Mouse (Mus musculus): ENCODE results near the gene Six5. TPM values are rescaled to one million over a fixed set of nuclear protein-coding genes. Genes with fewer than 3 reads are reported as not detected.
A peak's percentile ranks its signal among the peaks of the same experiment; 100 is the strongest.

Gene Six5
- polyA plus RNA-seq, 1 experiment = 11.4 TPM

GRCm38 (mm10) chr7:19103741-19104140, 9.3 kb downstream of the Six5 start:
- no peak overlapping the region for H3K27ac ChIP-seq (ENCODE audit: insufficient read depth, low read length)
- no peak for TF ChIP-seq CTCF (IDR thresholded peaks at IDR 0.05; ENCODE audit: borderline replicate concordance, insufficient read depth, low read length)
- TF ChIP-seq POLR2A (IDR thresholded peaks at IDR 0.05; ENCODE audit: low read depth, low read length) = no peak
- no peak overlapping the region for H3K4me3 ChIP-seq (ENCODE audit: insufficient read depth, low read length)
- no peaks in the 10 kb centered on the region for H3K4me1 ChIP-seq (ENCODE audit: control insufficient read depth, insufficient read depth, low read length)

DNA sequence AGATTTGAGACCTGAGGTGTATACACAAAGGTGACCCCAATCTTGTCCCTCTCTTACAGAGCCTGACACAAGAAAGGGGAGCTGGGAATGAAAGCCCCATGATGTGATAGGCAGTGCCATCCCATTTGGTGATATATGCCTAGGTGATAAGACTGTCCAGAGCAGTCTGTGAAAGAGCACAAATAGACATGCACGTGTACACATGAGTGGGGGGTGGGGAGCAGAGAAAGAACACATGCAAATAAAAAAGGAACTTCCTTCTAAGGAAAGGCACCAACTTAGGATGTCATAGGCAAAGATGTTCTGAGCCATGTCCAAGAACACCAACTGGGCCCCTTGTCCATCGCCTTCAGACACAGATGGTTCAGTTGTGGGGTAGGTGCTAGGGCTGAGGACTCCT, 10.1 kb downstream of the Six5 start:
- Histone ChIP-seq H3K4me3 (ENCODE audit: insufficient read depth, low read length) (no peak overlapping the region), H3K27ac (ENCODE audit: insufficient read depth, low read length) (no peak overlapping the region), H3K4me1 (ENCODE audit: control insufficient read depth, insufficient read depth, low read length) (no peaks in the 10 kb centered on the region)
- TF ChIP-seq CTCF (IDR thresholded peaks at IDR 0.05; ENCODE audit: borderline replicate concordance, insufficient read depth, low read length) = no peak
- no peak for TF ChIP-seq POLR2A (IDR thresholded peaks at IDR 0.05; ENCODE audit: low read depth, low read length)

DNA sequence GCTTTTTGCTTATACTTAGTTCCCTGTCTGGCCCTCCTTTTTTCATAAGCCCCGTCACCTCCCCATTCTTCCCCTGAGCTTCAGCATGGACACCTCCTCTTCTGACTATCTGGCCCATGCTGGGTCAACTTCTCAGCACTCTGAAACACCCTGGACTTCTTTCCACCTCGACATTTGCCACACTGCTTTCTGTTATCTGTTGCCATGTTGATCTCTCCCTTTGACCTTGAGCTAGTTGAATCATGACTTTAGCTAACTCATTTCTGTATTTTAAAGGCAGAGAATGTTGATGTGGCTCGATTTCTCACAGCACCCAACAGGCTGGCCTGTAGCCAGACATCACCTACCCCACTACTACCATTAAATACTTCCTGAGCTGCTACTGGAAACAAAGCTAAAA, 13.0 kb downstream of the Six5 start:
- H3K27ac ChIP-seq (ENCODE audit: insufficient read depth, low read length) = no peak overlapping the region
- H3K4me1 ChIP-seq (ENCODE audit: control insufficient read depth, insufficient read depth, low read length) = no peaks in the 10 kb centered on the region
- no peak overlapping the region for H3K4me3 ChIP-seq (ENCODE audit: insufficient read depth, low read length)
- no peak for TF ChIP-seq CTCF (IDR thresholded peaks at IDR 0.05; ENCODE audit: borderline replicate concordance, insufficient read depth, low read length)
- no peak for TF ChIP-seq POLR2A (IDR thresholded peaks at IDR 0.05; ENCODE audit: low read depth, low read length)

DNA sequence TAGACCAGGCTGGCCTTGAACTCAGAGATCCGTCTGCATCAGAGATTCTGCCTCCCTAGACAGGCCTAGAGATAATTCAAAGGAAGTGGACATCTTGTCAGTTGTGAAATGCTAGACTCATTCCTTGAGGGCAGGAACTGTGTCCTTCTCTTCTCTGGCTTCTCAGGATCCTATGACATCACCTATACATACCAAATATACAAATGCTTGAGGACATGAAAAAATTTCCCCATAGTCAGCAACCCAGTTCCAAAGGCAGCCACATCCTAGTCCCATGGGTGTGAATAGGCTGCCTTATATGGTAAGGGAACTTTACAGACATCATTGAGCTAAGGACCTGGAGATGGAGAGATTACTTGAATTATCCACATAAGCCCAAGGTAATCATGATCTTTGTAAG, 15.2 kb downstream of the Six5 start:
- Histone ChIP-seq H3K27ac (ENCODE audit: insufficient read depth, low read length) (no peak overlapping the region), H3K4me1 (ENCODE audit: control insufficient read depth, insufficient read depth, low read length) (no peaks in the 10 kb centered on the region), H3K4me3 (ENCODE audit: insufficient read depth, low read length) (no peak overlapping the region)
- no peak for TF ChIP-seq POLR2A (IDR thresholded peaks at IDR 0.05; ENCODE audit: low read depth, low read length)
- no peak for TF ChIP-seq CTCF (IDR thresholded peaks at IDR 0.05; ENCODE audit: borderline replicate concordance, insufficient read depth, low read length)

DNA sequence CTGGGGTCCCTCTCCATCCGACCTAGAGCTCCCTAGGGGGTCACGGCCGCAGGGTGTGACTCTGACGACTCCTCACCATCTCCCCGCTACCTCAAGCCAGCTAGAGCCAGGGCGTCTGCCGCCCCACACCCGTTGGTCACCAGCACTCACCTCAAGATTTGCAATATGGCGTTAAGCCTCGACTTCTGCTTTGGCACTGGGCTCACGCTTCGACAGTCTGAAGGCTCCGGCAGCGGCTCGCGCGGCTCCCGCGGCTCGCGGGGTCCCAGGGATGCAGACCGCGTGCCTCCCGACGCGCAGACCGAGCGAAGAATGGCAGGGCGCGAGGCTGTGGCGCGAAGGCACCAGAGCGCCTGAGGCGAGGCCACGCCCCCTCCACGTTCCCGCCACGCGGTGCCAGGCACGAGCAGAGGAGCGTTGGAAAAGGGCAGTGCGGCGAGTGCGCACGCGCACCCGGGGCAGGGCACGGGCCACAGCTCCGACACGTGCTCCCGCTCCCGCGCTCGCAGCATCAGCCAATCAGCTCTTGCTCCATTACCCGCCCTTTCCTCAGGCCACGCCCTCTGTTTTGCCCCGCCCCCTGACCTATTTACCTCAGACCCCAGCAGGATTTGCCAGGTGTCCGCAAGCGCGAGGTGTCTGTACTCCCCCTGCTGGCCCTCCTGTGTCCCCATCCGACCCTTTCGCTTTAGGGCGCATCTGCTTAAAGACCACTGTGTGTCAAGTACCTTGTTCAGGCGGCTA, 23.8 kb downstream of the Six5 start, which contains the start of gene Gm4969:
Gm4969 (minus strand) TSS at position 341 of the 744 bp plus-strand sequence.
- H3K4me3 ChIP-seq (ENCODE audit: insufficient read depth, low read length) = no peak within 1 kb of the TSS
- TF ChIP-seq CTCF (IDR thresholded peaks at IDR 0.05; ENCODE audit: borderline replicate concordance, insufficient read depth, low read length) (no peak), POLR2A (IDR thresholded peaks at IDR 0.05; ENCODE audit: low read depth, low read length) (no peak)
- H3K27ac ChIP-seq (ENCODE audit: insufficient read depth, low read length) = no peak within 1 kb of the TSS
- H3K4me1 ChIP-seq (ENCODE audit: control insufficient read depth, insufficient read depth, low read length) = no peaks in the 10 kb centered on the region; the same call in 1 of the 2 replicates

DNA sequence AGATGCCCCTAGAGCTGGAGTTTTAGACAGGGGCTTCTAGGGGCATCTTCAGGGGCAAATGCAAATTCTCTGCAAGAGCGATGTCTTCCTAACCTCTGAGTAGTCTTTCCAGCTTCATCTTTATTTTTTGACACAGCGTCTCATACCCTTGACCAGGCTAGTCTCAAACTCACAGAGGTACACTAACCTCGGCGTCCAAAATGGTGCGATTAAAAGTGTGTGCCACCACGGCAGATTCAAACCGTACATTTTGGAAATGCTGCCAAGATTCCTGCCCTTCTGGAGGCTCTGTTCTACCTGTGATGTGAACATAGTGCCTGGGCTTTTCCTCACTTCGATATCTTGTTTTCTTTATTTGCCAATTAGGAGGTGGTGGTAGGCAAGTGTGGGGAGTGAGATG, 24.7 kb downstream of the Six5 start:
- Histone ChIP-seq H3K4me3 (ENCODE audit: insufficient read depth, low read length) (no peak overlapping the region), H3K27ac (ENCODE audit: insufficient read depth, low read length) (no peak overlapping the region), H3K4me1 (ENCODE audit: control insufficient read depth, insufficient read depth, low read length) (no peaks in the 10 kb centered on the region; the same call in 1 of the 2 replicates)
- TF ChIP-seq POLR2A (IDR thresholded peaks at IDR 0.05; ENCODE audit: low read depth, low read length) (no peak), CTCF (IDR thresholded peaks at IDR 0.05; ENCODE audit: borderline replicate concordance, insufficient read depth, low read length) (no peak)

GRCm38 (mm10) chr7:19119631-19120429, 25.4 kb downstream of the Six5 start, which contains the start of gene Fbxo46:
Gene Fbxo46, plus strand, starts transcription at chr7:19119859.
- no peaks in the 10 kb centered on the region; the same call in 1 of the 2 replicates for H3K4me1 ChIP-seq (ENCODE audit: control insufficient read depth, insufficient read depth, low read length)
- H3K27ac ChIP-seq (ENCODE audit: insufficient read depth, low read length) = no peak within 1 kb of the TSS
- TF ChIP-seq POLR2A (IDR thresholded peaks at IDR 0.05; ENCODE audit: low read depth, low read length) (peak; percentile 86), CTCF (IDR thresholded peaks at IDR 0.05; ENCODE audit: borderline replicate concordance, insufficient read depth, low read length) (no peak)
- H3K4me3 ChIP-seq (ENCODE audit: insufficient read depth, low read length) = peak within 1 kb of the TSS; percentile 97

- TF ChIP-seq POLR2A (IDR thresholded peaks at IDR 0.05; ENCODE audit: low read depth, low read length) (no peak), CTCF (IDR thresholded peaks at IDR 0.05; ENCODE audit: borderline replicate concordance, insufficient read depth, low read length) (no peak)
- H3K4me1 ChIP-seq (ENCODE audit: control insufficient read depth, insufficient read depth, low read length) = no peaks in the 10 kb centered on the region; the same call in 1 of the 2 replicates
- H3K4me3 ChIP-seq (ENCODE audit: insufficient read depth, low read length) = no peak overlapping the region
- H3K27ac ChIP-seq (ENCODE audit: insufficient read depth, low read length) = no peak overlapping the region
These were observed 27.3 kb downstream of the Six5 start for GRCm38 (mm10) chr7:19121686-19122085.

DNA sequence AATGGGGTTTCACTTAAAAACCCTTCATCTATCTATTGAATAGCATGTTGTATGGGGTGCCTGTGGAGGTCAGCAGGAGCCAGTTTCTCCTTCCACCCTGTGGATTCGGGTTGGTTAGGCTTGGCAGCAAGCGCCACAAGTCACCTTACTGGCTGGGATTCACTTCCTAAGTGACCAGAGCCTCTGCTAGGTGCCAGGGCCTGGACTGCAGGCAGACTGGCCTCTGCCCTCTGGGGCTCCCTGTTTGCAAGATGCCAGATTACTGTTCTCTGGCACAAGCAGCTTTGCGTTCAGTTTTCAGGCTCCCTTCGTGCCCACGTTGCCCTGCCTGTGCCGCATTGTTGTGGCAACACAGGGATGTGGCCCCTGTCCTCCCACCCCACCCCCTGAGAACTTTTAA, 30.3 kb downstream of the Six5 start:
- H3K27ac ChIP-seq (ENCODE audit: insufficient read depth, low read length) = no peak overlapping the region
- TF ChIP-seq POLR2A (IDR thresholded peaks at IDR 0.05; ENCODE audit: low read depth, low read length) = no peak
- H3K4me3 ChIP-seq (ENCODE audit: insufficient read depth, low read length) = no peak overlapping the region
- H3K4me1 ChIP-seq (ENCODE audit: control insufficient read depth, insufficient read depth, low read length) = no peaks in the 10 kb centered on the region; the same call in 1 of the 2 replicates

- Histone ChIP-seq H3K4me3 (ENCODE audit: insufficient read depth, low read length) (no peak overlapping the region), H3K4me1 (ENCODE audit: control insufficient read depth, insufficient read depth, low read length) (peaks cover 3% of the 10 kb centered on the region; the same call in 1 of the 2 replicates), H3K27ac (ENCODE audit: insufficient read depth, low read length) (no peak overlapping the region)
- no peak for TF ChIP-seq CTCF (IDR thresholded peaks at IDR 0.05; ENCODE audit: borderline replicate concordance, insufficient read depth, low read length)
- TF ChIP-seq POLR2A (IDR thresholded peaks at IDR 0.05; ENCODE audit: low read depth, low read length) = no peak
These were observed 33.4 kb downstream of the Six5 start for GRCm38 (mm10) chr7:19127744-19128143.
